Mouse (Mus musculus): ENCODE measurements at regions not wholly inside any gene's neighbourhood (a gene's known extent, or its start where the extent isn't known, plus 50 kb on each side); places are given as distances from the start of the nearest gene placed in this dataset.

DNA sequence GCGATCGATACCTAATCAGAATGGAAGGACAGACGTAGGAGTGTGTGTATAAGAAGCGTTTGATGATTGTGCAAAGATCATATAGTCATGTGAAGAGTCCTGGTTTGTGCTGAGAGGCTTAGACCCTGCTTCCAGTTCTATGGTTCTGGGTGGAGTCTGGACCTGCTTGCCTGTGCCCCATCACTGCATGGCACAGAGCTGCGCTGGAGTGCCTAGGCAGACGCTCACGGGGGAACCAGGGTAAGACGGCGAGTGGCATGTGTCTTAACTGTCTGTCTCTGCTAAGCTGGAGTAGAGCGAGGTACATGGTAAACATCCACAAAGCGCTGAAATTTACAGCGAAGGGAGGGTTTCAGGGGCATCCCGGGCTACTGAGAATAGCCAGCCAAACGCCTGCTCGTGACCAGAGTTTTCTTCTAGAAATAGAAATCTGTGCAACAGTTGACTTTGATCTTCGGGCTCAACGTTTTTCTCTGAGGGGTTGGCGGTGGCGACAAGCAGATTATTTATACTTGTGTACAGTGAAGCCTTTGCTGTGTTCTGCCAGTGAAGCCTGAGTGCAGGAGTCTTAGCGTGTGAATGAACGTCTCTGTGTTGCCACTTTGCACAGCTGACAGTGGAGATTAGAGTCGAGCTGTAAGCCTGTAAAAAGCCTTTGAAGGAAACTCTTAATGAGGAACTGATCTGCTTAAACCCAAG lies 251.9 kb downstream of the Foxo1 start:
- no peaks in the 10 kb centered on the region for H3K4me1 ChIP-seq (ENCODE audit: control insufficient read depth, insufficient read depth, low read length)
- WGBS, result 68% methylated on average over 22 of the region's 22 CpGs
- DNase-seq, result no peak
- TF ChIP-seq CTCF (IDR thresholded peaks at IDR 0.05; ENCODE audit: insufficient read depth, low read length), result no peak
- no peak for TF ChIP-seq POLR2A (IDR thresholded peaks at IDR 0.05; ENCODE audit: borderline replicate concordance, extremely low read depth, low read depth, low read length)
- H3K4me3 ChIP-seq (replicated peaks; ENCODE audit: extremely low read depth, low read depth, low read length), result no peak overlapping the region

DNA sequence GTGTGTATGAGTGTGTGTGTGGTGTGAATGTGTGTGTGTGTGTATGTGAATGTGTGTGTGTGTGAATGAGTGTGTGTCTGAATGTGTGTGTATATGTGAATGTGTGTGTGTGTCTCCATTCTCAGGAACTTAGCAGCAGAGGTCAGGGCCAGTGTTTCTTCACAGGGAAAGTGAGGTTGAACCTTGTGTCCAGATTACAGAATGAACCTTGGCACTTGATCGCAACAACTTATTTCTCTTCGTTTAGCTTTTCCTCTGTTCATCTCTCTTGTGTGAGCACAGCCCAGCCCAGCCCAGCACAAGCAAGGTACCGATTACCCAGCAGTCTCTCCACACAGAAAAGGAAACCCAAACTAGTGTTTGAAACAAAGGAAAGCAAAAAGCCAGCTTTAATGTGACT lies 249.7 kb downstream of the Foxo1 start:
- TF ChIP-seq CTCF (IDR thresholded peaks at IDR 0.05; ENCODE audit: insufficient read depth, low read length), result no peak
- no peaks in the 10 kb centered on the region for H3K4me1 ChIP-seq (ENCODE audit: control insufficient read depth, insufficient read depth, low read length)
- no peak overlapping the region for H3K4me3 ChIP-seq (replicated peaks; ENCODE audit: extremely low read depth, low read depth, low read length)
- 78% methylated on average over 3 of the region's 3 CpGs for WGBS
- no peak for DNase-seq

DNA sequence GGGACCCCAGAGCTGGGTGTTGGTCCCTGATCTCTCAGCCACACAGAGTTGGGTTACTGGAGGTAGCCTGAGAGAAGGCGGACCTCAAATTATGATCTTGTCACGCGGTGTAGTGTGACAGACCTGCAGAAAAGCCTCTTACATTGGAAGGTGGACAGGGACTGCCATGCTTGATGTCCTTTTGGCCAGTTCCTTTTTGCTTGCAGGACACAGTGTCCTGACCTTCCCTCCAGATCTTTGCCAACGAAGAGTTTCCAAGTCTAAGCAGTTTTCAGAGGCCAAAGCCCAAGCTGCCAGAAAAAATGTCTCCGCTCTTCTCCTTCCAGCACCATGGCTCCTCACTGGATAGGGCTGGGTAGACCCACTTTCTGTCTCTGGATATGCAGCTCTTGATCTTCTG lies 248.6 kb downstream of the Foxo1 start:
- 91% methylated on average over 5 of the region's 5 CpGs for WGBS
- H3K4me3 ChIP-seq (replicated peaks; ENCODE audit: extremely low read depth, low read depth, low read length), result no peak overlapping the region
- TF ChIP-seq CTCF (IDR thresholded peaks at IDR 0.05; ENCODE audit: insufficient read depth, low read length), result no peak
- H3K4me1 ChIP-seq (ENCODE audit: control insufficient read depth, insufficient read depth, low read length), result no peaks in the 10 kb centered on the region
- DNase-seq, result no peak

DNA sequence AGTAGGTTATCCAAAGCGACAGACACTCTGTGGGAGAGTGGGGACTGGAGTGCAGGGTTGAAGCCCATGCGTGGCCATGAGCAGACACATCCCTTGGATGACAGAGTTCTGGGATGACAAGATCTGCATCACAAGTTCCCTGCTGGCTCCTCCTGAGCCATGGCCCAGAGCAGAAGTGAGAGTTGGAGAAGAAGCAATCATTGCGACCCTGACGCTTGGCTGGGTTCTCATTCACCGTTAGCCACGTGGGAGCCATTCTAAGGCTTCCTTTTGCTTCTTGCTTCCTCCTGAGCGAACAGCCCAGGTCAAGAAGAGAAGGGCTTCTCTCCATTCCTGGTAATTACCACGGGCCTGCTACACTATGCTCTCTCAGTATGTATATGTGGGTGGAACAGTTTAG lies 244.6 kb downstream of the Foxo1 start:
- Histone ChIP-seq H3K4me1 (ENCODE audit: control insufficient read depth, insufficient read depth, low read length) (no peaks in the 10 kb centered on the region), H3K4me3 (replicated peaks; ENCODE audit: extremely low read depth, low read depth, low read length) (no peak overlapping the region)
- DNase-seq, result no peak
- WGBS, result 79% methylated on average over 8 of the region's 8 CpGs
- no peak for TF ChIP-seq POLR2A (IDR thresholded peaks at IDR 0.05; ENCODE audit: borderline replicate concordance, extremely low read depth, low read depth, low read length)
- no peak for TF ChIP-seq CTCF (IDR thresholded peaks at IDR 0.05; ENCODE audit: insufficient read depth, low read length)

DNA sequence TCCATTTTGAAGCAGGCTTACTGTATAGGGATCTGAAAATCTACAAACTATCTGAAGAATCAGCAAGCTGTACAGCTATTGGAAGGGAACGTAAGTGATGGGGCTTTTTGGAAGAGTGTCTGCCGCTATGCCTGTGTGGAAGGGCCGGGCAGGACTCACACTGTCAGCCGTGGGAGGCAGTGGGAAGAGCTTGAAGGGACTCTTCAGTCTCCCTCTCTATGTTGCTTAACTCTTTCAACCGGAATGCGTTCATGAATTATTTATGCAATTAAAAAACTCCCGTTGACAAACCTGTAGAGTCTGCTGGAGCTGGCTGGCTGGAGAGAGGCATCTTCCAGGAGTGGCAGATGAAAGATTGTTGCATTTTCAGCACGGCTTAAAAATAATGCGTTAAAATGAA lies 243.4 kb downstream of the Foxo1 start:
- 82% methylated on average over 9 of the region's 9 CpGs for WGBS
- Histone ChIP-seq H3K4me1 (ENCODE audit: control insufficient read depth, insufficient read depth, low read length) (no peaks in the 10 kb centered on the region), H3K4me3 (replicated peaks; ENCODE audit: extremely low read depth, low read depth, low read length) (no peak overlapping the region)
- TF ChIP-seq POLR2A (IDR thresholded peaks at IDR 0.05; ENCODE audit: borderline replicate concordance, extremely low read depth, low read depth, low read length) (no peak), CTCF (IDR thresholded peaks at IDR 0.05; ENCODE audit: insufficient read depth, low read length) (no peak)
- no peak for DNase-seq

DNA sequence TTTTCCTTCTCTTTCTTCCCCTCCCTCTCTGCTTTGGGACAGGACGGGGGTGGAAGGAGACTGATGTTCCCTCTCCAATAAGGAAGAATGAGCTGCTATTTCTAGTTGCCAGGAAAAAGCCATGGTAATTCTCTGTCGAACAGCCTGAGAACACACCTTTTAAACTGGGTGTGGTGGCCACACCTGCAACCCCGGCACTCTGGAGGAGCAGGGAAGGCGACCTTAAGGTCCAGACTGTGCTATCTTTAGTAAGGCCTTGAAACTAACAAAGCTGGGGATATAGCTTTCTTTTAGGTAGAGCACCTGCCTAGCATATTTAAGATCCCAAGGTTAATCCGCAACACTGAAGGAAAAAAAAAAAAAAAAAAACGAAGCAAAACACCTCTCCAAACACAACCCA lies 242.7 kb downstream of the Foxo1 start:
- TF ChIP-seq CTCF (IDR thresholded peaks at IDR 0.05; ENCODE audit: insufficient read depth, low read length) (no peak), POLR2A (IDR thresholded peaks at IDR 0.05; ENCODE audit: borderline replicate concordance, extremely low read depth, low read depth, low read length) (no peak)
- no peak for DNase-seq
- H3K4me3 ChIP-seq (replicated peaks; ENCODE audit: extremely low read depth, low read depth, low read length), result no peak overlapping the region
- no peaks in the 10 kb centered on the region for H3K4me1 ChIP-seq (ENCODE audit: control insufficient read depth, insufficient read depth, low read length)
- WGBS, result 66% methylated on average over 6 of the region's 6 CpGs

DNA sequence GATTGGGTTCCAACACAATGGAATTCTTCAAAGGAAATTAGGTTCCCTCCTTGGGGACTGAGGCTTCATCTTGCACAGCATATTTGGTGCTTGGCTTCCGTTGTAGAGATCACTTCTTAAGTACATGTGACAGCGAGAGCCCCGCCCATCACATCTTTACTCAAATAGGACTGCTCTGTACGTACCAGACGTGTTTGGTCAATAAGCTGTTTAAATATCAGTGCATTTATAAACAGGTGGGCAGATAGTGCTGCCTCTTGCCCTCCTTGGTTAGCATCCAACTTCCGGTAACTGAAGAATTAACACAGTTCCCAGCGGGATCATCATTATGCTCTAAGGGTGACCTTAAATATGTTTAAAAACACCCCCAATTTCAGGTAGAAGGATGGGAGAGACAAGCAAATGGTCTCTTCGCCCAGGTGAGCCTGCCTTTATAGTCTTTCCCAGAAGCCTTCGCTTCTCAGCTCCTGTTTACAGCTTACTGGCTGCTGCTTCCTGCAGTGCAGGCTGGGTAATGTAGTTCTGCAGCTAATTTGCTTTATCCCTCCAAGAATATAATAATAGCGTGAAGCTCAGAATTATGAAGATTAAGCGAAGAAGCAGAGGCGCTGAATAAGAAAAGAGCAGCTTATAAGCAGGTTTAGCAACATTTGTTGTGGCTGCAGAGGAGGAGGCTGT lies 242.1 kb downstream of the Foxo1 start:
- TF ChIP-seq CTCF (IDR thresholded peaks at IDR 0.05; ENCODE audit: insufficient read depth, low read length) (no peak), POLR2A (IDR thresholded peaks at IDR 0.05; ENCODE audit: borderline replicate concordance, extremely low read depth, low read depth, low read length) (no peak)
- WGBS, result 57% methylated on average over 12 of the region's 12 CpGs
- Histone ChIP-seq H3K4me3 (replicated peaks; ENCODE audit: extremely low read depth, low read depth, low read length) (no peak overlapping the region), H3K4me1 (ENCODE audit: control insufficient read depth, insufficient read depth, low read length) (no peaks in the 10 kb centered on the region)
- no peak for DNase-seq

DNA sequence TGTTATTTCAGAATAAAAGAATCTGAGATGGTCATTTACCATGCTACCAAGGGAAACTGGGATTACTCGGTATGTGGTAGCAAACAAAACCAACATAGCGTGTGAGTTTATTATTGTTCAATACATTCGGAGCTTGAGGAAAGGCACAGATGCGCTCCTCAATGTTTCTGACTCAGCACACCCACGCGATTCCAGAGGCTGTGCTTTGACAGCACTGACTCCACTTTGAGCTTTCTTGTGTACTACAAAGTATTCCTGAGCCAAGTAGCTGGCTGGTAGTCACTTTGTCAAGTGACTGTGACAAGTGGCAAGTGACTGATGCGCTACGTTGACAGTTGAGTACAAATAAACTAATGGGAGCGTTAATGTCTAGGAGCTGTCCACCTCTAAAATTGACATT lies 235.8 kb downstream of the Foxo1 start:
- WGBS, result 70% methylated on average over 9 of the region's 9 CpGs
- TF ChIP-seq POLR2A (IDR thresholded peaks at IDR 0.05; ENCODE audit: borderline replicate concordance, extremely low read depth, low read depth, low read length) (no peak), CTCF (IDR thresholded peaks at IDR 0.05; ENCODE audit: insufficient read depth, low read length) (no peak)
- DNase-seq, result no peak
- Histone ChIP-seq H3K4me3 (replicated peaks; ENCODE audit: extremely low read depth, low read depth, low read length) (no peak overlapping the region), H3K4me1 (ENCODE audit: control insufficient read depth, insufficient read depth, low read length) (no peaks in the 10 kb centered on the region)

DNA sequence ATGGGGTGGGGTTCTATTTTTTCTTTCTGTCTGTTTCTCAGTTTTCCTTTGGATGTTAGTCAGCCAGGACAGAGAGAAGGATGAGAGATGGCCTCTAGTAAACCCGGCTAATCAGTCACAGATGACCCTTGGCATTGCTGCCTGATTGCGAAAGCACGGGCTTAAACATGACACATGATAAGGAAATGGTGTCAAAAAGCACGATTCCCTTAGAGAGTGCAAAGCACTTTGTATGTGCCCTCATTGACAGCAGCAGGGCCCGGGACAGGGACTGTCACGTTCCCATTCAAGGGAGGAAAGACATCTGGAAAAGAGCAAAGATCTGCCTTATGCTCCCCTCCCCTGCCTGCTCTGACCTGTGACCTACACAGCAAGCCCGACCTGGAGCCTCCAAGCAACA lies 234.1 kb downstream of the Foxo1 start:
- Histone ChIP-seq H3K4me1 (ENCODE audit: control insufficient read depth, insufficient read depth, low read length) (no peaks in the 10 kb centered on the region), H3K4me3 (replicated peaks; ENCODE audit: extremely low read depth, low read depth, low read length) (no peak overlapping the region)
- WGBS, result 27% methylated on average over 7 of the region's 7 CpGs
- no peak for DNase-seq
- no peak for TF ChIP-seq POLR2A (IDR thresholded peaks at IDR 0.05; ENCODE audit: borderline replicate concordance, extremely low read depth, low read depth, low read length)
- TF ChIP-seq CTCF (IDR thresholded peaks at IDR 0.05; ENCODE audit: insufficient read depth, low read length), result no peak

DNA sequence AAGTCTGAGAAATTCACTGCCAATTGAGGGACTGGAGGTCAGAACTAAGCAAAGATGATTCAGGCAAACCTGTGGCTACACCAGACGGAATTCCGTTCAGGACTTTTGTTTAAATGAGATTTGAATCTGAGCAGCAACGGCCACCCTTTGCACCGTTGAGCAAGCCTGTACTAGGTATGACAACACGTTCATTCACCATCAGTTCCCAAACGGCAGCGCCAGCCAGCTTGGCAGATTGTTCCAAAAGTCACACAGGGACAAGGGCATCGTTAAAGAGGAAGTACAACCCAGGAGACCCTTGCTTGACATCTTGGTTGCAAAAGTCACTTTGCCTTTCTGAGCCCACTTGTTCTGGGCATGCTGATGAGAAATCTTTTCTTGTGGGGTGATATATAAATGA lies 233.5 kb downstream of the Foxo1 start:
- H3K4me3 ChIP-seq (replicated peaks; ENCODE audit: extremely low read depth, low read depth, low read length), result no peak overlapping the region
- TF ChIP-seq CTCF (IDR thresholded peaks at IDR 0.05; ENCODE audit: insufficient read depth, low read length) (no peak), POLR2A (IDR thresholded peaks at IDR 0.05; ENCODE audit: borderline replicate concordance, extremely low read depth, low read depth, low read length) (no peak)
- WGBS, result 74% methylated on average over 8 of the region's 8 CpGs
- DNase-seq, result no peak
- no peaks in the 10 kb centered on the region for H3K4me1 ChIP-seq (ENCODE audit: control insufficient read depth, insufficient read depth, low read length)
